Mouse (Mus musculus) cortical plate, adult 2 months (tissue): ENCODE data around the gene Tnrc6b.

ENCODE experiments used
- CTCF ChIP-seq: fragments of 200-500 bp; IDR thresholded peaks from 2 replicates; pipeline ENCODE4 v1.5.1; 2011; ENCODE audit warnings: mild to moderate bottlenecking, control low read depth, low read length; ENCODE audit not compliant: insufficient read depth; ENCODE audit errors: extremely low read depth
- POLR2A ChIP-seq: fragments of 200-500 bp; IDR thresholded peaks from 2 replicates; pipeline ENCODE4 v1.6.1; 2011; ENCODE audit warnings: mild to moderate bottlenecking, low read length, control low read depth; ENCODE audit not compliant: insufficient read depth; ENCODE audit errors: extremely low read depth

DNA sequence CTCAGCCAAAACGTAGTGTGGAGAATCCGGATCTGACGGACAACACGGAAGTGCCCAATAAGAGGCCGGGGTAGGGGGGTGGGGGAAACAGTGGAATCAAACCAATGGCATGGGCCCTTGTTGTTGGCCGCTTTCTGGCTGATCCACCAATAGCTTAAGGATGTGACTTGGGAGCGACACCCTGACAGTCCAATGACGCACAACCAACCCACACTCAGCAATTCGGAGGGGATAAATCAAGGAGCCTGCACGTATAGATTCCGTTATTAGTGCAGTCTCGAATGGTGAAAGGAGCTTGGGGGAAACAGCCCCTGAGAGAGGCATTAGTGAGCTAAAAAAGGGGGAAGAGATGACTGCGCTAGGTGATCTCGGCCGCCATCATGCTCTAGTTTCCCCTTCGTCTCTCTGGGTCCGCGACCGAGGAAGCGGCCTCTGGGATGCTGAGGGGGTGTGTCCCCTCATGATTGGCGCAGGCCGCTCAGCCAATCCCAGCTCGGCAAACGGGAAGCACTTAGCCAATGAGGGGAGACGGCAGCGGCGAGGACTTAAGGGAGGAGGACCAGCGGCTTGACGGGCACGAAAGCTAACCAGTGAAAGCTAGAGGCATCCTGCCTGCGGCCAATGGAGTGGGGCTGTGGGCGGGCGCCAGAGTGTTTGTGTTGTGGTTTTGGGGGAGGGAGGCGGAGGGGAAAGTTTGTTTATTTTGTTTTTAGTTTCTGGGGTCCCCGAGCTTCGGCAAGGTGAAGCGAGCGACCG is at the start of gene Tnrc6b:
- TF ChIP-seq CTCF: no peak
- TF ChIP-seq POLR2A: peak; percentile 97
